Mouse (Mus musculus) hindbrain, embryonic 11.5 days (tissue): ENCODE measurements around the gene Reg4. TPM values are rescaled to one million over a fixed set of nuclear protein-coding genes. Genes with fewer than 3 reads are reported as not detected.

ENCODE experiments used
- ATAC-seq: fragments of 200-750 bp; cut with Nextera tagmentation; 2 replicates; pipeline ENCODE4 v1.8.0; 2017; ENCODE audit warnings: mild to moderate bottlenecking, moderate TSS enrichment, moderate library complexity; ENCODE audit not compliant: low FRiP score
- DNase-seq: peaks from one replicate; pipeline ENCODE4 v3.0.0-alpha.2; 2015; ENCODE audit warnings: low spot score
- H3K27ac ChIP-seq: fragments of 300-500 bp; sonication (generic); 2 replicates; pipeline ENCODE4 v1.5.1; 2014; ENCODE audit warnings: mild to moderate bottlenecking, low read depth, low read length
- H3K27me3 ChIP-seq: fragments of 300-500 bp; sonication (generic); 2 replicates; pipeline ENCODE4 v1.6.1; 2014; ENCODE audit warnings: mild to moderate bottlenecking, low read length, moderate library complexity, mixed read lengths; ENCODE audit not compliant: control insufficient read depth, insufficient read depth
- H3K36me3 ChIP-seq: fragments of 300-500 bp; sonication (generic); 2 replicates; pipeline ENCODE4 v1.6.1; 2014; ENCODE audit warnings: mild to moderate bottlenecking, low read length, moderate library complexity, mixed read lengths; ENCODE audit not compliant: control insufficient read depth, insufficient read depth
- H3K4me1 ChIP-seq: fragments of 300-500 bp; sonication (generic); replicated peaks from 2 replicates; pipeline ENCODE4 v1.6.1; 2014; ENCODE audit warnings: low read length, mixed read lengths; ENCODE audit not compliant: control insufficient read depth, insufficient read depth
- H3K4me2 ChIP-seq: fragments of 300-500 bp; sonication (generic); replicated peaks from 2 replicates; pipeline ENCODE4 v1.6.1; 2014; ENCODE audit warnings: mild to moderate bottlenecking, low read depth, low read length
- H3K4me3 ChIP-seq: fragments of 300-500 bp; sonication (generic); 2 replicates; pipeline ENCODE4 v1.5.1; 2014; ENCODE audit warnings: low read depth, low read length
- H3K9ac ChIP-seq: fragments of 300-500 bp; sonication (generic); 2 replicates; pipeline ENCODE4 v1.6.1; 2014; ENCODE audit warnings: low read depth, low read length
- H3K9me3 ChIP-seq: fragments of 300-500 bp; sonication (generic); 2 replicates; pipeline ENCODE4 v1.6.1; 2016; ENCODE audit warnings: low read length; ENCODE audit not compliant: control insufficient read depth
- WGBS: fragments of 180-500 bp; shearing (Covaris S2); extraction: QIAGEN DNeasy Blood & Tissue Kit; methylation state at CpG from one replicate; pipeline ENCODE4 v1.1.7; 2014; 5-methylcytosine and 5-hydroxymethylcytosine counted together
- polyA plus RNA-seq: library from polyadenylated mRNA; unstranded; fragments of >200 nt; fragmentation: Nextera tagmentation; extraction: Ambion mirVana; gene quantifications from 2 replicates; pipeline ENCODE4 v1.2.1, GENCODE M21; 2014

Reg4 gene
- polyA plus RNA-seq, 1 experiment from 2014 or later, result not detected

DNA sequence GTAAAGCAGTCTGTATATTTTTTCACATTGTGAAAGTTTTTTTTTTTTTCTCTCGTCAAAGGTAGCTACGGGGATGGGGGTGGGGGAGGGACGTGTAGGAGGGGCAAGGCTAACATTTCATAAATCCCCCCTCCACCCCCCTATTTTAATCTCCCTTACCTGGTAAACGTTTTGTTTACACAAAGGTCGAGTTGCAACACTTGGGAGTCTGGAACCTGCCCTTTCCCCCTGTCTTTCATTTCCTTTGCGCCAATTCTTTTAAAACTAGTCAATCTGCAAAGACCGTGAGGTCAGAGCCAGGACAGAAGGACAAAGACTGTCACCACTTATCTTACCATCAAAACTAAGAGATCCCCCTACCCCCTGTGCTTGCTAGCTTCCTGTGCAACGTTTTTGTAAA is 23.9 kb downstream of the Reg4 start:
- Histone ChIP-seq H3K4me1 (no peaks in the 10 kb centered on the region), H3K36me3 (no peaks in the 10 kb centered on the region), H3K27me3 (no peaks in the 10 kb centered on the region), H3K4me3 (no peak overlapping the region), H3K9me3 (no peaks in the 10 kb centered on the region), H3K27ac (no peak overlapping the region), H3K9ac (no peak overlapping the region), H3K4me2 (no peak overlapping the region)
- WGBS, result 16% methylated on average over 8 of the region's 8 CpGs
- DNase-seq, result no peak
- ATAC-seq, result no peak

DNA sequence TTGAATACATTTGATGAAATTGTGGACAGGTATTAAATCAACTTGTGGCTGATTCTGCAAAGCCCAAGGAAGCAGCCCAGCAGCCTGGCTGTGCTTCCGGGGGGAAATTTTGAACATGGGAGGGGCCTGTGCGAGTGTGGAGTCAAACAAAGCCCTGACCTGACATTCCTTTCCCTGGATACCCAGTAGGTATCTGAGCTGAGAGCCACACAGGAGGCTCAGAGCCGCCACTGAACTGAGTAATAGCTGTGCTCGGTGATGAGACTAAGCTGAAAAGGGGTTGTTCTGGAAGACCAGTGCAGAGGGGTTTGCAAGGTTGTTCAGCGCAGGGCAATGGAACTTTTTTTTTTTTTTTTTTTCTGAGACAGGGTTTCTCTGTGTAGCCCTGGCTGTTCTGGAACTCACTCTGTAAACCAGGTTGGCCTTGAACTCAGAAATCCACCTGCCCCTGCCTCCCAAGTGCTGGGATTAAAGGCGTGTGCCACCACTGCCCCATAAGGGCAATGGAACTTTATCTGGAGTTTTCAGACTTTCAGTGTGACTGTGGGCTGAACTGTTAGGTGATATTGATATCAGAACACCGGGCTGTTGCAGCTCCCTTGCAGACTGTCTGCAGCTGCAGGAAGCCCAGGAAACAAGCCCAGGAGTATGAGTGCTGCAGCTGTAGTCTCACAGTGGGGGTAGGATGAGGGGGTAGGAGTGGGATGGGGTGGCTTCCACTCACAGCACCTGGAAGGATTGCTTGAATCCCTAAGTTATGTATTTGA is 25.2 kb downstream of the Reg4 start:
- H3K4me2 ChIP-seq, result no peak overlapping the region
- H3K9ac ChIP-seq, result no peak overlapping the region
- H3K4me1 ChIP-seq, result no peaks in the 10 kb centered on the region
- WGBS, result 35% methylated on average over 7 of the region's 7 CpGs
- ATAC-seq (no peak), DNase-seq (no peak)
- H3K27ac ChIP-seq, result no peak overlapping the region
- no peaks in the 10 kb centered on the region for H3K27me3 ChIP-seq
- no peak overlapping the region for H3K4me3 ChIP-seq
- no peaks in the 10 kb centered on the region for H3K9me3 ChIP-seq
- no peaks in the 10 kb centered on the region for H3K36me3 ChIP-seq

DNA sequence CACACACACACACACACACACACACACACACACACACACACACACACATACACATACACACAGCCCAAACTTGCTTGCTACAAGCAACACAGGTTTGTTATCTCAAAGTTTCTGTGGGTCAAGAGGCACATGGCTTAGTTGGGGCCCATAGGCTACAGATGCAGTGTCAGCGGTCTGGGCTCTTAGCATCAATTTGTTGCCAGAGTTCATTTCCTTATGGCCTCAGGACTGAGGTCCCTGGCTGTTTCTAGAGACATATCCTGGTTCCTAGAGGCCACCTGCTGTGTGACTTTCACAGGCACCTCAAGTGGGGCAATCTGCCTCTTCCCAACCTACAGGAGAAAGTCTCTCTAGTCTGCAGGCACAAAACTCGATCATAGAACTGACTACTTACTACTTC is 27.4 kb downstream of the Reg4 start:
- Histone ChIP-seq H3K27ac (no peak overlapping the region), H3K27me3 (no peaks in the 10 kb centered on the region), H3K36me3 (no peaks in the 10 kb centered on the region), H3K4me2 (no peak overlapping the region), H3K4me3 (no peak overlapping the region), H3K4me1 (no peaks in the 10 kb centered on the region), H3K9me3 (no peaks in the 10 kb centered on the region), H3K9ac (no peak overlapping the region)
- ATAC-seq, result no peak
- WGBS, result 91% methylated on average over 2 of the region's 2 CpGs
- DNase-seq, result no peak

DNA sequence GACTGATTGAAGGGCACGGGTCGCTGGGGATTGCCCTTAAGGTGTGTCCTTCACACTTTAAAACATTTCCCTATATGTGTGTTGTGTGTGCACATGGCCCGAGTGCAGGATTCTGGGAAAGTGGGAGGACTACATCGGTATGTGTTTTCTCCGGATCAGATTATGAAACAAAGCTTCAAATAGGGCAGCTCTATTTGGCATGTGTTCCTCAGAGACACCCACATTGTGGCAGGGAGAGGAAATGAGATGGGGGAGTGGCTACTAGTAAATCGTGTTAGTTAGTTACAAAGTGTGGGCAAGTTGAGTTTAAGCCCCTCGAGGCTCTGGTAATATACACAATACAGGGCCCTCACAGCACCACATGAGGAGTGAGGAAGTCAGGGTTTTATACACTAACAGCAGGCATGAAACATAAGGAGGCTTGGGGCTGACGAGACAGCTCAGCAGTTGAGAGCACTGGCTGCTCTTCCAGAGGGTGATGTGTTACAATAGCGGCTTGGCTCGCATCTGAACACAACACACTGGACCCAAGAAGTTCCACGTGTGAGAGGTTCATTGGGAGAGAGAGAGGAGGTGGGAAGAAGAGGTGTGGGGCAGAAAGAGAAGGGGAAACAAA is 28.0 kb downstream of the Reg4 start:
- no peaks in the 10 kb centered on the region for H3K9me3 ChIP-seq
- WGBS, result 77% methylated on average over 11 of the region's 11 CpGs
- no peak for ATAC-seq

GRCm38 (mm10) chr3:98254059-98254458 is 32.1 kb downstream of the Reg4 start:
- Histone ChIP-seq H3K9me3 (no peaks in the 10 kb centered on the region), H3K36me3 (no peaks in the 10 kb centered on the region), H3K4me1 (no peaks in the 10 kb centered on the region), H3K4me2 (no peak overlapping the region), H3K9ac (no peak overlapping the region), H3K4me3 (no peak overlapping the region), H3K27me3 (no peaks in the 10 kb centered on the region), H3K27ac (no peak overlapping the region)
- WGBS, result 92% methylated on average over 2 of the region's 3 CpGs
- ATAC-seq, result no peak
- DNase-seq, result no peak

More for the DNA sequence above, 28.0 kb downstream of the Reg4 start:
- no peak for DNase-seq
- H3K27me3 ChIP-seq, result no peaks in the 10 kb centered on the region
- no peak overlapping the region for H3K27ac ChIP-seq
- no peaks in the 10 kb centered on the region for H3K36me3 ChIP-seq
- no peak overlapping the region for H3K9ac ChIP-seq
- H3K4me2 ChIP-seq, result no peak overlapping the region
- no peak overlapping the region for H3K4me3 ChIP-seq
- no peaks in the 10 kb centered on the region for H3K4me1 ChIP-seq

- Histone ChIP-seq H3K4me3 (no peak overlapping the region), H3K36me3 (no peaks in the 10 kb centered on the region), H3K27me3 (no peaks in the 10 kb centered on the region), H3K9ac (no peak overlapping the region), H3K4me2 (no peak overlapping the region), H3K4me1 (no peaks in the 10 kb centered on the region), H3K27ac (no peak overlapping the region), H3K9me3 (no peaks in the 10 kb centered on the region)
- ATAC-seq, result no peak
- WGBS, result 89% methylated on average over 8 of the region's 8 CpGs
- DNase-seq, result no peak
Observed at GRCm38 (mm10) chr3:98254656-98255583, 33.0 kb downstream of the Reg4 start.

DNA sequence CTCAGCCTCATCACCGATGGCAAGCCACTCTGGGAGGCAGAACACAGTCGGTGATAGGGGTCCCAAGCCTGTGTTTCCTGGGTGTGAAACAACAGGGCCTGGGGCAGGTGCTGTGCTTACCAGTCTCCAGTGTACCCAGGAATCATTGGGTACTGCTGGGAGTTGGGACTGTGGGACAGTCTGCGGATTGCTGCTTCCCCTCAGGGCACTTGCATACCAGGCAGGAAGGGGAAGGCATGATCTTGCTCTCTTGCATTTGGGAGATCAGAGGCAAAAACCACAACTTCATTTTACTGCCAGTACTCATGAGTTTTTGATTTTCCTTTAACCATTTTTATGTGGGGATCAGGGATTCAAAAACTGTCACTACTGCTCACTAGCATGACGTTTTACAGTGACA is 36.8 kb downstream of the Reg4 start:
- no peaks in the 10 kb centered on the region for H3K27me3 ChIP-seq
- no peak overlapping the region for H3K4me2 ChIP-seq
- no peak overlapping the region for H3K27ac ChIP-seq
- no peak overlapping the region for H3K4me3 ChIP-seq
- no peaks in the 10 kb centered on the region for H3K36me3 ChIP-seq
- no peak overlapping the region for H3K9ac ChIP-seq
- no peaks in the 10 kb centered on the region for H3K4me1 ChIP-seq
- no peak for DNase-seq
- 93% methylated on average over 4 of the region's 4 CpGs for WGBS
- no peak for ATAC-seq
- H3K9me3 ChIP-seq, result no peaks in the 10 kb centered on the region

DNA sequence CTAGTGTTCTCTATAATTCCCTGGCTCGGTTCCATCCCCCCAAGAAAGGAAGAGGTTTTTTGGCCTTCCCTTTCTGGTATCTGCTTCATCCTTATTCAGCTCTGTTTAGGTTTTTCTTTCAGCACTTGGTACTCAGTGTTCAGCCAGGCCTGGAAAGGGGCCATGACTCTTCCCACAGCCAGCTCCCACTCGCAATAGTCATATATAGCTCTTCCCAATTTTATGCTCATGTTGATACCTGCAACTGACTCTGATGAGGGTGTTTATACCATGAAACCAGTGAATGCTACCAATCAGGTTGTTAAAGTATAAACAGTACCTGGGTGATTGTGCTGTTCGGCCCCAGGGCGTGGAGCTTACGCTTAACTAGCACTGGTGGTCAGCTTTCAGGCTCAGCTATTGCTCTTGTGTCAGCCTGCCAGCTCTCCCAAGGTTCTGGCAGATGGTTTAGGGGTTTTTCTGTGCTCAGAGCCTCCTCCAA is 37.4 kb downstream of the Reg4 start:
- Histone ChIP-seq H3K9ac (no peak overlapping the region), H3K27ac (no peak overlapping the region), H3K27me3 (no peaks in the 10 kb centered on the region), H3K36me3 (no peaks in the 10 kb centered on the region), H3K4me3 (no peak overlapping the region), H3K4me1 (no peaks in the 10 kb centered on the region), H3K9me3 (no peaks in the 10 kb centered on the region), H3K4me2 (no peak overlapping the region)
- WGBS, result 90% methylated on average over 5 of the region's 5 CpGs
- no peak for ATAC-seq
- no peak for DNase-seq
